Mouse (Mus musculus): ENCODE results near the gene Olfr98. TPM values are rescaled to one million over a fixed set of nuclear protein-coding genes. Genes with fewer than 3 reads are reported as not detected.

The Olfr98 gene
- total RNA-seq, 2 experiments from 2014 or later, result not detected

Other genes starting within 250 kb of the Olfr98 start
- not detected for gene Mog, start 240.4 kb downstream of the Olfr98 start, total RNA-seq (2021)
- 10 to 100 TPM; 22.1 to 40.3 TPM for gene Gabbr1, start 217.8 kb downstream of the Olfr98 start, total RNA-seq (2021)
- not detected for gene Olfr90, start 175.2 kb downstream of the Olfr98 start, total RNA-seq (2021)
- gene Olfr91, start 165.5 kb downstream of the Olfr98 start, total RNA-seq (2021), result not detected
- not detected for gene Olfr92, start 143.7 kb downstream of the Olfr98 start, total RNA-seq (2021)
- gene Olfr93, start 102.3 kb downstream of the Olfr98 start, total RNA-seq (2021), result not detected
- gene Ubd, start 69.9 kb downstream of the Olfr98 start, total RNA-seq (2021), result under 1 TPM; 0.78 to 0.88 TPM
- not detected for gene Olfr94, start 62.8 kb downstream of the Olfr98 start, total RNA-seq (2021)
- not detected for gene Olfr95, start 50.6 kb downstream of the Olfr98 start, total RNA-seq (2021)
- not detected for gene Olfr96, start 43.6 kb downstream of the Olfr98 start, total RNA-seq (2021)
- not detected for gene Olfr97, start 26.4 kb downstream of the Olfr98 start, total RNA-seq (2021)
- gene H2-M3, start 6.5 kb upstream of the Olfr98 start, total RNA-seq (2021), result 1 to 10 TPM; 4.6 to 5.0 TPM
- gene Olfr99, start 19.7 kb upstream of the Olfr98 start, total RNA-seq (2021), result not detected
- not detected for gene Olfr101, start 40.6 kb upstream of the Olfr98 start, total RNA-seq (2021)
- gene Olfr102, start 53.3 kb upstream of the Olfr98 start, total RNA-seq (2021), result not detected
- gene Olfr103, start 75.9 kb upstream of the Olfr98 start, total RNA-seq (2021), result not detected
- gene Olfr104-ps, start 95.8 kb upstream of the Olfr98 start, total RNA-seq (2021), result not detected
- gene Olfr105-ps, start 115.3 kb upstream of the Olfr98 start, total RNA-seq (2021), result not detected
- gene Olfr106-ps, start 126.6 kb upstream of the Olfr98 start, total RNA-seq (2021), result not detected
- gene Olfr107, start 135.5 kb upstream of the Olfr98 start, total RNA-seq (2021), result not detected
- gene Olfr108, start 181.7 kb upstream of the Olfr98 start, total RNA-seq (2021), result not detected
- not detected for gene Olfr109, start 195.2 kb upstream of the Olfr98 start, total RNA-seq (2021)
- under 1 TPM; 0.36 to 0.60 TPM for gene H2-M2, start 219.8 kb upstream of the Olfr98 start, total RNA-seq (2021)
- gene Olfr110, start 228.7 kb upstream of the Olfr98 start, total RNA-seq (2021), result not detected
- gene Olfr111, start 244.3 kb upstream of the Olfr98 start, total RNA-seq (2021), result not detected